Mouse (Mus musculus) CH12.LX (cell line): ENCODE measurements around the gene Sdccag8. TPM values are rescaled to one million over a fixed set of nuclear protein-coding genes. Genes with fewer than 3 reads are reported as not detected.

Experiments used
- DNase-seq: peaks from one replicate; pipeline ENCODE4 v3.0.0-alpha.2; 2013; ENCODE audit errors: extremely low read depth
- H3K27ac ChIP-seq: 2 replicates; pipeline ENCODE4 v1.5.1; 2012; ENCODE audit warnings: low read depth, mild to moderate bottlenecking, control low read depth, moderate library complexity; ENCODE audit not compliant: insufficient read depth
- H3K27me3 ChIP-seq: replicated peaks from 2 replicates; pipeline ENCODE3; 2012; ENCODE audit warnings: inconsistent platforms
- H3K36me3 ChIP-seq, 2 experiments: replicated peaks in 1 of 2; 2 replicates each; pipeline versions ENCODE3 to v1.6.1; 2012; ENCODE audit warnings: inconsistent platforms in 1 of 2, low read length in 1 of 2, mild to moderate bottlenecking in 1 of 2, mixed read lengths in 1 of 2, moderate library complexity in 1 of 2; ENCODE audit not compliant: control insufficient read depth in 1 of 2, insufficient read depth in 1 of 2
- H3K4me1 ChIP-seq, 2 experiments: 2 replicates each; pipeline ENCODE4 v1.6.1; 2012; ENCODE audit warnings: inconsistent platforms in 1 of 2, moderate library complexity in 1 of 2; ENCODE audit not compliant: insufficient read depth in 2 of 2, control insufficient read depth in 1 of 2
- H3K4me2 ChIP-seq: 2 replicates; pipeline ENCODE4 v1.6.1; 2012; ENCODE audit warnings: low read depth, mild to moderate bottlenecking, control low read depth; ENCODE audit not compliant: poor library complexity, insufficient read depth, severe bottlenecking
- H3K4me3 ChIP-seq, 3 experiments: fragments of 150-350 bp in 1 of 3; sonication (generic) in 1 of 3; replicated peaks in 1 of 3; 2 replicates each; pipeline versions ENCODE3 to v1.5.1; 2011 to 2012; ENCODE audit warnings: low read depth in 2 of 3, low read length in 2 of 3, mild to moderate bottlenecking in 2 of 3, moderate library complexity in 2 of 3, control low read depth in 1 of 3, improper control_type of control experiment in 1 of 3, inconsistent platforms in 1 of 3, mixed read lengths in 1 of 3; ENCODE audit not compliant: poor library complexity in 1 of 3
- H3K79me2 ChIP-seq: replicated peaks from 2 replicates; pipeline ENCODE4 v1.6.1; 2012; ENCODE audit warnings: mild to moderate bottlenecking, moderate library complexity; ENCODE audit not compliant: control insufficient read depth, poor library complexity, insufficient read depth, severe bottlenecking; ENCODE audit errors: extremely low read depth
- H3K9ac ChIP-seq: 2 replicates; pipeline ENCODE4 v1.6.1; 2012; ENCODE audit warnings: low read depth, mild to moderate bottlenecking, control low read depth, moderate library complexity; ENCODE audit not compliant: insufficient read depth
- H3K9me3 ChIP-seq: replicated peaks from 2 replicates; pipeline ENCODE3; 2012; ENCODE audit warnings: low read length, inconsistent platforms, mixed read lengths
- BHLHE40 ChIP-seq: IDR thresholded peaks from 2 replicates; pipeline ENCODE4 v1.6.1; 2011; ENCODE audit warnings: mild to moderate bottlenecking, low read depth, low read length, improper control_type of control experiment
- CHD1 ChIP-seq: IDR thresholded peaks from 2 replicates; pipeline ENCODE4 v1.6.1; 2012; ENCODE audit warnings: low read depth, low read length, improper control_type of control experiment, inconsistent platforms
- CHD2 ChIP-seq: IDR thresholded peaks from 2 replicates; pipeline ENCODE4 v1.6.1; 2011; ENCODE audit warnings: low read length, improper control_type of control experiment
- CTCF ChIP-seq, 2 experiments: IDR thresholded peaks in 1 of 2; conservative IDR thresholded peaks in 1 of 2; 2 replicates each; pipeline ENCODE4 v1.5.1; 2011 to 2012; ENCODE audit warnings: low read depth in 2 of 2, low read length in 2 of 2, improper control_type of control experiment in 1 of 2, inconsistent platforms in 1 of 2, mild to moderate bottlenecking in 1 of 2, moderate library complexity in 1 of 2
- ELF1 ChIP-seq: IDR thresholded peaks from 2 replicates; pipeline ENCODE4 v1.6.1; 2014; ENCODE audit warnings: low read depth, mild to moderate bottlenecking, inconsistent platforms, low read length, improper control_type of control experiment
- EP300 ChIP-seq: IDR thresholded peaks from 2 replicates; pipeline ENCODE4 v1.6.1; 2011; ENCODE audit warnings: low read length, improper control_type of control experiment
- GABPA ChIP-seq: IDR thresholded peaks from 2 replicates; pipeline ENCODE4 v1.6.1; 2012; ENCODE audit warnings: low read depth, low read length, improper control_type of control experiment, inconsistent platforms; ENCODE audit not compliant: insufficient replicate concordance
- JUND ChIP-seq: conservative IDR thresholded peaks from 2 replicates; pipeline ENCODE4 v1.6.1; 2011; ENCODE audit warnings: low read depth, low read length, improper control_type of control experiment
- KAT2A ChIP-seq: IDR thresholded peaks from 2 replicates; pipeline ENCODE4 v1.6.1; 2012; ENCODE audit warnings: low read length, improper control_type of control experiment, inconsistent platforms; ENCODE audit not compliant: insufficient replicate concordance
- MAFK ChIP-seq: IDR thresholded peaks from 2 replicates; pipeline ENCODE4 v1.6.1; 2011; ENCODE audit warnings: low read length, improper control_type of control experiment; ENCODE audit not compliant: insufficient replicate concordance
- MAX ChIP-seq: IDR thresholded peaks from 2 replicates; pipeline ENCODE4 v1.6.1; 2011; ENCODE audit warnings: low read length, improper control_type of control experiment
- NRF1 ChIP-seq: IDR thresholded peaks from 2 replicates; pipeline ENCODE4 v1.6.1; 2014; ENCODE audit warnings: low read depth, mild to moderate bottlenecking, inconsistent platforms, low read length, improper control_type of control experiment, moderate library complexity
- PAX5 ChIP-seq: IDR thresholded peaks from 2 replicates; pipeline ENCODE4 v1.6.1; 2012; ENCODE audit warnings: low read length, inconsistent platforms, mixed read lengths
- POLR2AphosphoS2 ChIP-seq: IDR thresholded peaks from 2 replicates; pipeline ENCODE4 v1.6.1; 2011; ENCODE audit warnings: low read depth, low read length, improper control_type of control experiment
- RAD21 ChIP-seq: IDR thresholded peaks from 2 replicates; pipeline ENCODE4 v1.6.1; 2011; ENCODE audit warnings: low read depth, mild to moderate bottlenecking, low read length, improper control_type of control experiment, moderate library complexity
- SIN3A ChIP-seq: IDR thresholded peaks from 2 replicates; pipeline ENCODE4 v1.6.1; 2012; ENCODE audit warnings: low read length, improper control_type of control experiment, inconsistent platforms
- TCF12 ChIP-seq: IDR thresholded peaks from 2 replicates; pipeline ENCODE4 v1.6.1; 2014; ENCODE audit warnings: low read depth, mild to moderate bottlenecking, inconsistent platforms, low read length, improper control_type of control experiment
- USF1 ChIP-seq: IDR thresholded peaks from 2 replicates; pipeline ENCODE4 v1.6.1; 2014; ENCODE audit warnings: low read depth, mild to moderate bottlenecking, inconsistent platforms, low read length, improper control_type of control experiment
- USF2 ChIP-seq: conservative IDR thresholded peaks from 2 replicates; pipeline ENCODE4 v1.6.1; 2011; ENCODE audit warnings: low read depth, low read length, improper control_type of control experiment
- ZC3H11A ChIP-seq: IDR thresholded peaks from 2 replicates; pipeline ENCODE4 v1.6.1; 2012; ENCODE audit warnings: low read depth, mild to moderate bottlenecking, inconsistent platforms, low read length, improper control_type of control experiment
- ZKSCAN1 ChIP-seq: IDR thresholded peaks from 2 replicates; pipeline ENCODE4 v1.6.1; 2012; ENCODE audit warnings: low read depth, inconsistent platforms, low read length, improper control_type of control experiment, borderline replicate concordance
- ZMIZ1 ChIP-seq: IDR thresholded peaks from 2 replicates; pipeline ENCODE4 v1.6.1; 2012; ENCODE audit warnings: low read depth, mild to moderate bottlenecking, inconsistent platforms, low read length, improper control_type of control experiment
- ZNF384 ChIP-seq: IDR thresholded peaks from 2 replicates; pipeline ENCODE4 v1.6.1; 2012; ENCODE audit warnings: low read depth, low read length, improper control_type of control experiment, inconsistent platforms
- dilution Hi-C: fragments of 300-500 bp; cut with MboI; formaldehyde crosslinking; loops from 2 replicates; pipeline ENCODE4 v1.14.3; 2020; ENCODE audit warnings: low sequenced_read_pairs; ENCODE audit not compliant: extremely low pct_unique_long_range_greater_than_20kb, extremely low pct_ligation_motif_present
- in situ Hi-C: fragments of 300-500 bp; cut with MboI; formaldehyde crosslinking; loops from 3 replicates; pipeline ENCODE4 v1.14.3; 2019; ENCODE audit warnings: low sequenced_read_pairs, low pct_ligation_motif_present, low pct_unique_long_range_greater_than_20kb, mixed read lengths
- polyA plus RNA-seq: library from polyadenylated mRNA; unstranded; fragments of >175 nt; gene quantifications from 2 replicates; pipeline ENCODE4 v1.2.1, GENCODE M21; 2012; ENCODE audit warnings: low read depth; ENCODE audit not compliant: insufficient read length
- total RNA-seq, 2 experiments: library from RNA; depleted of rRNA; stranded (reverse); fragments of 300-350 nt in 1 of 2; fragments of >200 nt in 1 of 2; gene quantifications; 2 replicates each; pipeline ENCODE4 v1.2.3; 2012 to 2014

Gene Sdccag8
- total and polyA plus RNA-seq, 3 experiments: 10.7 to 18.7 (median 10.9) TPM

GRCm38 (mm10) chr1:176982671-176983070, 168.2 kb downstream of the Sdccag8 start:
- Histone ChIP-seq H3K4me3 (no peak overlapping the region), H3K4me2 (no peak overlapping the region), H3K27me3 (no peaks in the 10 kb centered on the region), H3K27ac (no peak overlapping the region), H3K9ac (no peak overlapping the region), H3K4me1 (peaks cover 16 to 45% of the 10 kb centered on the region in 2 experiments), H3K36me3 (peaks cover 0 to 7% of the 10 kb centered on the region in 2 experiments), H3K79me2 (no peaks in the 10 kb centered on the region), H3K9me3 (no peaks in the 10 kb centered on the region)
- DNase-seq: no peak
- dilution Hi-C loops: no loop called here
- in situ Hi-C loops: no loop called here
- TF ChIP-seq MAFK (no peak), TCF12 (no peak), MAX (no peak), KAT2A (no peak), ZC3H11A (no peak), ZNF384 (no peak), RAD21 (no peak), BHLHE40 (no peak), POLR2AphosphoS2 (no peak), NRF1 (no peak), CTCF (conservative IDR thresholded peaks at IDR 0.05 in 1 of 2, IDR thresholded peaks at IDR 0.05 in 1 of 2; ENCODE audit: low read depth in 2 of 2, low read length in 2 of 2) (no peak), CHD2 (no peak)

GRCm38 (mm10) chr1:176985691-176986090, 171.2 kb downstream of the Sdccag8 start:
- Histone ChIP-seq H3K4me3 (no peak overlapping the region), H3K36me3 (peaks cover 3 to 6% of the 10 kb centered on the region in 2 experiments), H3K9ac (no peak overlapping the region), H3K4me1 (peaks cover 16 to 39% of the 10 kb centered on the region in 2 experiments), H3K27ac (no peak overlapping the region), H3K27me3 (no peaks in the 10 kb centered on the region), H3K79me2 (no peaks in the 10 kb centered on the region), H3K4me2 (no peak overlapping the region), H3K9me3 (no peaks in the 10 kb centered on the region)
- TF ChIP-seq ZC3H11A: no peak
- TF ChIP-seq SIN3A: no peak
- no peak for TF ChIP-seq NRF1
- no peak for TF ChIP-seq JUND
- TF ChIP-seq CHD1: no peak
- no peak for TF ChIP-seq GABPA
- TF ChIP-seq EP300: no peak
- TF ChIP-seq USF1: no peak
- TF ChIP-seq ELF1: no peak
- TF ChIP-seq CHD2: no peak
- TF ChIP-seq KAT2A: no peak
- no peak for TF ChIP-seq USF2
- no peak for TF ChIP-seq ZNF384
- no peak for TF ChIP-seq ZKSCAN1
- TF ChIP-seq ZMIZ1: no peak
- TF ChIP-seq PAX5: no peak
- in situ Hi-C loops: no loop called here
- dilution Hi-C loops: no loop called here
- DNase-seq: no peak
